Mouse (Mus musculus) megakaryocyte, embryonic 14.5 days (primary cell): ENCODE data around the gene Comt. TPM values are rescaled to one million over a fixed set of nuclear protein-coding genes. Genes with fewer than 3 reads are reported as not detected.

Experiments
- H3K27me3 ChIP-seq: replicated peaks from 2 replicates; pipeline ENCODE3; 2012; ENCODE audit warnings: inconsistent platforms
- H3K36me3 ChIP-seq: replicated peaks from 2 replicates; pipeline ENCODE3; 2012; ENCODE audit warnings: low read length, inconsistent platforms, mixed read lengths
- H3K4me1 ChIP-seq: 2 replicates; pipeline ENCODE4 v1.6.1; 2012; ENCODE audit warnings: inconsistent platforms
- H3K4me3 ChIP-seq: replicated peaks from 2 replicates; pipeline ENCODE3; 2012; ENCODE audit warnings: moderate library complexity, mild to moderate bottlenecking, inconsistent platforms
- H3K9me3 ChIP-seq: 2 replicates; pipeline ENCODE4 v1.6.1; 2012; ENCODE audit warnings: inconsistent platforms
- FLI1 ChIP-seq: IDR thresholded peaks from 2 replicates; pipeline ENCODE4 v1.6.1; 2012; ENCODE audit warnings: low read length, inconsistent platforms, mixed read lengths
- GATA1 ChIP-seq: IDR thresholded peaks from 3 replicates; pipeline ENCODE4 v1.6.1; 2012; ENCODE audit warnings: mixed read lengths, low read length, inconsistent platforms, borderline replicate concordance
- polyA plus RNA-seq: library from polyadenylated mRNA; stranded (reverse); fragments of >175 nt; gene quantifications from 2 replicates; pipeline ENCODE4 v1.2.3, GENCODE M21; 2012; ENCODE audit warnings: low replicate concordance; ENCODE audit not compliant: insufficient read depth

The Comt gene
- polyA plus RNA-seq, 1 experiment = 52.8 TPM

DNA sequence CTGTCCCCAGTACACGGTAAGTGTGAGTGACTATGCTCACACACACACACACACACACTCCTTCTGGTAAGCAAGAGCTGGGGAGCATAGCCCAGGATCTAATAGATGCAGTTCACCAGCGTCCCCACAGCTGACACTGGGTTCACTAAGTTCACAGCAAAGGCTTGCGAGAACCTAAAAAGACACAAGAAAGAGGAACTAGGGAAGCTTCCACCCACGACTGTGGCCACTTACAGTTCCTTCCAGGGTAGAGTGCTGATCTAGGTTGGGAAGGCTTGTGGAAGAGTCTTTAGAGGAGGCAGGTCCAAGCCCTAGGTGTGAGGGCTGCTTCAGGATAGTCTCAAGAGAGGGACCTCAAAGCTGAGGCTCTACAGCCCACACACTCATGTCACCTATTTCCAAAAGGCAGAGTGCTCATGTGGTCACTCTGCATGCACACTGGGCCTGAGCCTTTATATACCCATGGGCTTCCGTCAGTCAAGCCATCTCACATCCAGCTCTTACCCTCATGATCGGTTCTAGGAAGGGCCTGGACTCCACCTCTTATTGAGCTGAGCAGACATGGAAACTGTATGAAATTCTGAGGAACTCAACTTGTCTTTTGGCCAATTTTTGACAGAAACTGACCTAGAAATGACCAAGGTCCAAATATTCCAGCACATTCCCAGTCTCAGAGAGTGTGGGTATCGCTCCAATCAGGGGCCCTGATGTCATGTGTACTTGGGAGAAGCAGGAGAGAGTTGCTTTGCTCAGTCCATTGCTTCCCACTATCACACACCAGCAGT, 13.4 kb downstream of the Comt start:
- H3K36me3 ChIP-seq = peaks cover 89% of the 10 kb centered on the region
- peaks cover 67% of the 10 kb centered on the region for H3K4me1 ChIP-seq
- H3K27me3 ChIP-seq = no peaks in the 10 kb centered on the region
- H3K4me3 ChIP-seq = peak overlapping the region; percentile 64
- TF ChIP-seq GATA1 (no peak), FLI1 (no peak)
- H3K9me3 ChIP-seq = no peaks in the 10 kb centered on the region

DNA sequence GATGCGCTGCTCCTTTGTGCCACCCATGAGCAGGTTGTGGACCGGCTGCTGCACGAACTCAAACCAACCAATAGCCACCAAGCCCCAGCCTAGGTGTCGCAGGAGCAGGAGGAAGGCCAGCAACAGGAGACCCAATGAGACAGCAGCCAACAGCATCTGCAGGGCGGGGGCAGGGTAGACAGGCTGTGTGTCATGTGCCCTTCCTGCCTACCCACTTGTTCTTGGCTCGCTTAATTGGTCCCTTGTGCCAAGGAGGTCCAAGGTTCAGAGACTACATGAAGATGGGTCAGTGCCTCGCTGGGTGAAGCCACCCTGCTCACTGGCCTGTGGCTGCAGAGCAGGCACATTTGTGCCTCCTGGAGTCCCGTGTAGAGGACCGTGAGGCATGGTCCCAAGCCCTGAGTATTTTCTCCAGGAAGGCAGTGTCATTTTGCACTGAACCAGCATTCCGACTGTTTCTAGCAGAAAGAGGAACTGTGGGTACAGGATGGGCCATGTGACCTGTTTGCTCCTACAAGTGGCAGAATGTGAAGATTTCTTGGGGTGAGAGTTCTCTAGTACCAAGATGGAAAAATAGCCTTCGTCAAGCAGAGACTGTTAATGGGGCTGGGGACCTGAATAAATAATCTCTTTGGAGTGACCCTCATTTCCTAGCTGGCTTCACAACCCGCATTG, 14.7 kb downstream of the Comt start:
- TF ChIP-seq FLI1 (no peak), GATA1 (no peak)

DNA sequence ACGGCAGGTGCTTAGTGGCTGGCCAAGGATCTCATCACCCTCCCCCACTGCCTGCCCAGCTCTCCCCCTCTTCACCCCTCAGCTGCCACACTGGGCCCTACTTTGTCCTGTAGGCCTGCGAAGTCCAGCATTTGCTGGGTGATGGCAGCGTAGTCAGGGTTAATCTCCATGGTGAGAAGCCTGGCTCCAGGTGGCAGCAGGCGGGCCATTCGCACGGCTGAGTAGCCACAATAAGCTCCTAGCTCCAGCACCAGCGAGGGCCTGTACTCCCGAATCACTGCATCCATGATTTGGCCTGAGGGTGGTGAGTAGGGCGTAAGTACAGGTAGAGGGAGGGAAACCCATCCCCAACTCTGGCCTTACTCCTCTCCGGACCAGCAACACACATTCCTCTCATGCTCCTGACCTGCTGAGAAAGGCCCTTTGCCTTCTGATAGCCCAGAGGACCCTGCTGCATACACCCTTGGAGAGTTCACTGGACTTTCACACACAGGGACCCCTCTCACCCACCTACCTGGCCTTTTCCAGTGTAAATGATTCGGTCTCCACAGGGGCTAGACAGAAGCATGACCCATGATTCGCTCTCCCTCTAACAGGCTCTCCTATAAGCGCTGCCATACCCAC, 15.5 kb downstream of the Comt start:
- Histone ChIP-seq H3K36me3 (peaks cover 91% of the 10 kb centered on the region), H3K27me3 (no peaks in the 10 kb centered on the region), H3K4me1 (peaks cover 62% of the 10 kb centered on the region), H3K4me3 (no peak overlapping the region), H3K9me3 (no peaks in the 10 kb centered on the region)
- TF ChIP-seq GATA1 (no peak), FLI1 (no peak)

More for the DNA sequence above, 14.7 kb downstream of the Comt start:
- Histone ChIP-seq H3K4me1 (peaks cover 66% of the 10 kb centered on the region), H3K4me3 (peak overlapping the region; percentile 84), H3K36me3 (peaks cover 93% of the 10 kb centered on the region), H3K27me3 (no peaks in the 10 kb centered on the region), H3K9me3 (no peaks in the 10 kb centered on the region)

DNA sequence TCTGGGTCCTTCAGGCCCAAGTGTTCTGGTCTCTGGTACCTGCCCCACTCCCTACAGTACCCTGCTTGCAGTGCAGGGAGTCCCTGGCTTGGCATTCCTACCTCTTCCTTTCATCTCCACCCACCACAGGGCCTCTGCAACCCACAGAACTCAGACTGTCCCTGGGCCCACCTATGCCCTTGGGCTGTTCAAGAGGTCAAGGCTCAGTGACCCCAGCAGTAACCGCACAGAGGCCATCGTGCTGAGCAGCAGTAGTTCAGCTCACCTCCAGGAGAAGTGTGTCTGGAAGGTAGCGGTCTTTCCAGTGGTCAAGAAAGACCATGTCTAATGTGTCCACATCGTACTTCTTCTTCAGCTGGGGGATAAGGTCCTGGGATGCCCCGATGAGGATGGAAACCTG, 16.2 kb downstream of the Comt start:
- Histone ChIP-seq H3K27me3 (no peaks in the 10 kb centered on the region), H3K9me3 (no peaks in the 10 kb centered on the region), H3K4me1 (peaks cover 62% of the 10 kb centered on the region), H3K4me3 (no peak overlapping the region), H3K36me3 (peaks cover 92% of the 10 kb centered on the region)
- TF ChIP-seq FLI1 = no peak
- no peak for TF ChIP-seq GATA1

DNA sequence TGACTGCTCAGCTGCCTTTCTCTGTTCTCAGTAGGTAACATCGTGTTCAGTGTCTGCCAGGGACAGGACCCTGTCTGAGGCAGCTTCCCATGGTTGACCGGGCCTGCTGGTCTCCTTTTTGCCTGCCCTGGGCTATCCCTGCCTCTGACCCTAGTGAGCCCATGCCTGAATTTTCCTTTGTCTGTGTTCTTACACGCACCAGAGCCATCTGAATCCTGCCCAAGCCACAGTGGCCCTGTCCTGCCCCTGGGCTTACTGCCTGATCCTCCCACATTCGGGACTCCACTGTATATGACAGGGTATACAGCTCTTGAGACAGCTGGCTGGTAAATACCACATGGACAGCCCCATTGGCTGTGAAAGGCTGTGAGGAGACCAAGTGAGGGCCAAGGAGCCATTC, 16.9 kb downstream of the Comt start:
- Histone ChIP-seq H3K4me1 (peaks cover 61% of the 10 kb centered on the region), H3K4me3 (no peak overlapping the region), H3K36me3 (peaks cover 93% of the 10 kb centered on the region), H3K9me3 (no peaks in the 10 kb centered on the region), H3K27me3 (no peaks in the 10 kb centered on the region)
- TF ChIP-seq FLI1 (no peak), GATA1 (no peak)

DNA sequence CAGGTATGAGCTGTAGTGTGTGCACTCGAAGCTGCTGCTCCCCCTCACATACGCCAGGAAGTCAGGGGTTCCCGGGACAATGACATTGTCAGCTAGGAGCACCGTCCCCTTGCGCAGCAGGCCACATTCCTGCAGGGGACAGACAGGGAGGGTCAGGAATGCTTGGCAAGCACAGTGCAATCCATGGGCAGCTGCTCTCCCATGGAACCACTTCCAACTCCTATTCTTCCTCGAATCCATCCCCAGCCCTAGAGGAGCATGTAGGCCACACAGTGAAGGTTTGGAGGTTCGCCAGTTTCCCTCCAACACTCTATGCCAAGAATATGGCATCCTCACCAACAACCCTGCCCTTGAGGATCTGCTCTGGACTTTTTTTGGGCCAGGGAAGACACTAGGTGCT, 18.7 kb downstream of the Comt start:
- H3K4me1 ChIP-seq = peaks cover 42% of the 10 kb centered on the region
- TF ChIP-seq FLI1 (no peak), GATA1 (no peak)
- peak overlapping the region; percentile 12 for H3K4me3 ChIP-seq
- no peaks in the 10 kb centered on the region for H3K9me3 ChIP-seq
- H3K36me3 ChIP-seq = peaks cover 91% of the 10 kb centered on the region
- peaks cover 11% of the 10 kb centered on the region for H3K27me3 ChIP-seq

DNA sequence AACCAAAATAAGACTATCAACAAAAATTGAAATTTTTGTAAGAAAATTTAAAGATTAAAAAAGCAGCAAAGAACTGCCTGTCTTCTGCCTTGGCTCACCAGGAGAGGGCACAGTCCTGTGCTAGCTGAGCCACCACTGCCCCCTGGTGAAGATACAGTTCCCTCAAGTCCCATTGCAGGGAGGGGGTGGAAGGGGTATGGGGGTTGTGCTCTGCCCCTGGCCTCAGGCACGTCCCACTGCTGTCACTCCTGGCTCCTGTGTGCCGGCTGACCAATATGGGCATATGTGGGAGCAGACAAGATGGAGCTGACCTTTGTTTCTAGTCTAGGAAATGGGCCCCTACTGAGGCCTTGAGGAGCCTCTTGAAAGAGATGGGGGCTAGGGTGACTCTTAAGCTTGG, 20.4 kb downstream of the Comt start:
- TF ChIP-seq FLI1 (no peak), GATA1 (no peak)
- H3K27me3 ChIP-seq = peaks cover 20% of the 10 kb centered on the region
- H3K36me3 ChIP-seq = peaks cover 75% of the 10 kb centered on the region
- H3K4me3 ChIP-seq = peak overlapping the region; percentile 11
- H3K4me1 ChIP-seq = peaks cover 28% of the 10 kb centered on the region
- H3K9me3 ChIP-seq = no peaks in the 10 kb centered on the region

DNA sequence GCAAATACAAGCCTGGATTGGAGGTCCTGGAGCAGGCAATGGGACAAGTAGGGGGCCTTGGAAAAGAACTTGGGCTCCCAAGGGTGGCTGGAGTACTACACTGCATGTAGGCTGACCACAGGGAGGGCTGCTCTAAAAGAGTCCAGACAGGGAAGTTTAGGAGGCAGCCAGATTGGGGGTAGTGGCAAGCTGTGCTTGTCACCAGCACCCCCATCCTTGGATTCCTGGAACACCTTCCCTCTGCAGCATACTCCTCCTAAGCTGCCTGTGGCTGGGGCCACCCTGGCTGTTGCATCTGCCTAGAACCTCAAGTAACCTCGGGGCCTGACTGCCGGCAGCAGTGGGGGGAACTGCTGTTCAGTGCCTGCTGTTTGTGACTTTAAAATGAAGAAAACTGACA, 20.8 kb downstream of the Comt start:
- Histone ChIP-seq H3K4me1 (peaks cover 26% of the 10 kb centered on the region), H3K9me3 (no peaks in the 10 kb centered on the region), H3K4me3 (no peak overlapping the region), H3K27me3 (peaks cover 24% of the 10 kb centered on the region), H3K36me3 (peaks cover 70% of the 10 kb centered on the region)
- no peak for TF ChIP-seq GATA1
- no peak for TF ChIP-seq FLI1

DNA sequence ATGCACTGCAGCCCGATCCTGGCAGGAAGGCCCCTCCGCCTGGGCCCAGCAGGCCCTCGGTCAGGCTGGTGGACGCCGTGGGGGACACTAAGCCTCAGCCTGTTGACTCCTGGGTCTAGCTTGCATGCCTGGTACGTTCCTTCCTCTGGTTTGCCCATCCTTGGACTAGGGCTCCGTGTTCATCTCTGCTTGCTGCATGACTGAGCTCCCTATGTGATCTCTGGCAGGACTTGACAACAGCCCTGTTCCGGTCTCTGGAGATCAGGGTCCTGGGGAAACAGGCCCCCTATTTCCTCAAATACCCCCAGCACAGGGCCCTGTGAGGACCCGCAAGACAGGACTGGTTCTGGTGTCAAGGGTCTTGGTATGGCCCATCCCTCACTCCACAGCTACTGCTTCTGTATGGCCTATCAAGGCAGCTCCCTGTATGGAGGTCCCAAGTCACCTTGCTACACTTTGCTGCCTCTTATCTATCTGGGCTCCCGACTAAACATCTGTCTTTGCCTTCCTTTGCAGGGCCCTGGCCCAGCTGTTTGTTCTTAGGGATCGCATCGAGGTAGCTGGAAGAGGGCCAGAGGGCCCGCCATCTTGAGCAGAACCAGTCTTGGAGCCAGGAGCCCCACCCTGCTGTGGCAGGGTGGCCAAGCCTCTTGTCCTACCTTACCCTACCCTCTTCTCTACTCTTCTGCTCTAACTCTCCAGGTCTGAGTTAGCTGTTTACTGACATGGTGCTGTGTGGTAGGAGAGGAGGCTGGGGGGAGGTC, 21.4 kb downstream of the Comt start:
- peaks cover 26% of the 10 kb centered on the region for H3K4me1 ChIP-seq
- no peak overlapping the region for H3K4me3 ChIP-seq
- TF ChIP-seq GATA1 (no peak), FLI1 (no peak)
- peaks cover 29% of the 10 kb centered on the region for H3K27me3 ChIP-seq
- peaks cover 64% of the 10 kb centered on the region for H3K36me3 ChIP-seq
- H3K9me3 ChIP-seq = no peaks in the 10 kb centered on the region

DNA sequence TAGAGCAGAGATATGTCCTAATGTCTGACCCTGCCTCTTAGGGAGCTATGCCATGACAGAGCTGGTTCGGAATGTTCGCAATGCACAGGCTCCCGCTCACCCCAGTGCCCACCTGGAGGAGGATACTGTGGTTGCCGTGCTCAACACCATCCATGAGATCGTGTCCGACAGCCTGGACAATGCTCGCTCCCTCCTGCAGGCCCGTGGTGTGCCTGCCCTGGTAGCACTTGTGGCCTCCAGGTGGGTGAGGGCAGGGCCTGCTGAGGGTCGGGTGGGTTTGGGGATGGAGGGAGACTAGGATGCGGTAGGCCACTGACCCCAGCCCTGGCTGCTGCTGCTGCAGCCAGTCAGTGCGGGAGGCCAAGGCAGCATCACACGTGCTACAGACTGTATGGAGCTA, 23.4 kb downstream of the Comt start:
- H3K4me3 ChIP-seq = no peak overlapping the region
- H3K4me1 ChIP-seq = peaks cover 44% of the 10 kb centered on the region
- peaks cover 50% of the 10 kb centered on the region for H3K36me3 ChIP-seq
- TF ChIP-seq FLI1 (no peak), GATA1 (no peak)
- no peaks in the 10 kb centered on the region for H3K9me3 ChIP-seq
- peaks cover 38% of the 10 kb centered on the region for H3K27me3 ChIP-seq
